Mouse (Mus musculus) lung, postnatal 4 days (tissue): ENCODE data around the gene Uncx.
A peak's percentile ranks its signal among the peaks of the same experiment; 100 is the strongest.

Source experiments
- DNase-seq, 2 experiments: peaks; one replicate each; pipeline ENCODE4 v3.0.0; 2021

The Uncx gene

GRCm38 (mm10) chr5:139543650-139544270, 466 bp downstream of the Uncx start:
- DNase-seq = no peak

GRCm38 (mm10) chr5:139544271-139545135, 1.2 kb downstream of the Uncx start:
- no peak for DNase-seq

GRCm38 (mm10) chr5:139545221-139545620, 1.9 kb downstream of the Uncx start:
- no peak for DNase-seq

- DNase-seq = no peak
These were observed 2.5 kb downstream of the Uncx start for GRCm38 (mm10) chr5:139545673-139546335.

GRCm38 (mm10) chr5:139546336-139546770, 3.1 kb downstream of the Uncx start:
- DNase-seq = no peak

GRCm38 (mm10) chr5:139546771-139547420, 3.6 kb downstream of the Uncx start:
- no peak for DNase-seq

GRCm38 (mm10) chr5:139547421-139547931, 4.2 kb downstream of the Uncx start:
- DNase-seq = no peak

- no peak for DNase-seq
These were observed 10.4 kb downstream of the Uncx start for GRCm38 (mm10) chr5:139553446-139554273.

- no peak for DNase-seq
These were observed 11.4 kb downstream of the Uncx start for GRCm38 (mm10) chr5:139554478-139555335.

- DNase-seq = no peak
These were observed 12.3 kb downstream of the Uncx start for GRCm38 (mm10) chr5:139555476-139556115.

- no peak for DNase-seq
These were observed 12.9 kb downstream of the Uncx start for GRCm38 (mm10) chr5:139556116-139556678.

- no peak for DNase-seq
These were observed 13.8 kb downstream of the Uncx start for GRCm38 (mm10) chr5:139557079-139557478.

- peak in 1 of 2 experiments; percentile 40 for DNase-seq
These were observed 14.5 kb downstream of the Uncx start for GRCm38 (mm10) chr5:139557531-139558467.

- DNase-seq = peak in 1 of 2 experiments; percentile 76
These were observed 15.1 kb downstream of the Uncx start for GRCm38 (mm10) chr5:139558468-139558804.

- peak in 1 of 2 experiments; percentile 50 for DNase-seq
These were observed 15.8 kb downstream of the Uncx start for GRCm38 (mm10) chr5:139558917-139559660.

GRCm38 (mm10) chr5:139559782-139560181, 16.5 kb downstream of the Uncx start:
- no peak for DNase-seq

- DNase-seq = no peak
These were observed 18.2 kb downstream of the Uncx start for GRCm38 (mm10) chr5:139561363-139562001.

GRCm38 (mm10) chr5:139564663-139565062, 21.4 kb downstream of the Uncx start:
- DNase-seq = no peak
